Mouse (Mus musculus) heart, adult 9 months (tissue): ENCODE measurements around the gene Cyp4f18.
"Not testable (repeated sequence)": the region's sequence is repeated elsewhere in the genome, so short reads cannot be mapped to it uniquely, and the experiment has no call there.

Experiments
- DNase-seq, 2 experiments: peaks; one replicate each; pipeline ENCODE4 v3.0.0; 2022; ENCODE audit warnings: low spot score in 2 of 2

The Cyp4f18 gene

GRCm38 (mm10) chr8:71981032-71981431, 28.4 kb downstream of the Cyp4f18 start:
- DNase-seq: no peak

- no peak for DNase-seq
Observed at GRCm38 (mm10) chr8:71974211-71974610, 35.2 kb downstream of the Cyp4f18 start.

- no peak for DNase-seq
Observed at GRCm38 (mm10) chr8:71971945-71972344, 37.5 kb downstream of the Cyp4f18 start.

- DNase-seq: no peak
Observed at GRCm38 (mm10) chr8:71968636-71969035, 40.8 kb downstream of the Cyp4f18 start.

GRCm38 (mm10) chr8:71968100-71968499, 41.3 kb downstream of the Cyp4f18 start:
- DNase-seq: no peak

- no peak for DNase-seq
Observed at GRCm38 (mm10) chr8:71967261-71967660, 42.2 kb downstream of the Cyp4f18 start.

GRCm38 (mm10) chr8:71966411-71966810, 43.0 kb downstream of the Cyp4f18 start:
- DNase-seq: no peak

GRCm38 (mm10) chr8:71965166-71965565, 44.3 kb downstream of the Cyp4f18 start:
- DNase-seq: no peak

GRCm38 (mm10) chr8:71964051-71964450, 45.4 kb downstream of the Cyp4f18 start:
- DNase-seq: no peak

- no peak for DNase-seq
Observed at GRCm38 (mm10) chr8:71961796-71962195, 47.6 kb downstream of the Cyp4f18 start.

- DNase-seq: no peak
Observed at GRCm38 (mm10) chr8:71960483-71960882, 48.9 kb downstream of the Cyp4f18 start.

- no peak for DNase-seq
Observed at GRCm38 (mm10) chr8:71954666-71955065, 54.8 kb downstream of the Cyp4f18 start.

GRCm38 (mm10) chr8:71952961-71953700, 56.3 kb downstream of the Cyp4f18 start:
- DNase-seq: not testable (repeated sequence)

- DNase-seq: no peak
Observed at GRCm38 (mm10) chr8:71952489-71952888, 56.9 kb downstream of the Cyp4f18 start.

- no peak for DNase-seq
Observed at GRCm38 (mm10) chr8:71951436-71952161, 57.8 kb downstream of the Cyp4f18 start.

- DNase-seq: peak; percentile 98 to 99
Observed at GRCm38 (mm10) chr8:71950482-71951221, 58.8 kb downstream of the Cyp4f18 start, which contains the start of gene Zfp961. Gene Zfp961 (plus strand): TSS chr8:71951038.

- DNase-seq: no peak
Observed at GRCm38 (mm10) chr8:71948624-71949023, 60.8 kb downstream of the Cyp4f18 start.

GRCm38 (mm10) chr8:71941776-71942175, 67.7 kb downstream of the Cyp4f18 start:
- no peak for DNase-seq

GRCm38 (mm10) chr8:71940293-71941208, 68.9 kb downstream of the Cyp4f18 start:
- no peak for DNase-seq
